Mouse (Mus musculus): ENCODE measurements around the gene Slc37a4.
A peak's percentile ranks its signal among the peaks of the same experiment; 100 is the strongest.
"Not testable (repeated sequence)": the region's sequence is repeated elsewhere in the genome, so short reads cannot be mapped to it uniquely, and the experiment has no call there.

The Slc37a4 gene

GRCm38 (mm10) chr9:44396684-44397411 lies at the start of gene Slc37a4:
Gene Slc37a4 (plus strand): TSS chr9:44396852.
- DNase-seq (ENCODE audit: low spot score in 2 of 2): peak; percentile 93 to 97

- no peak for DNase-seq (ENCODE audit: low spot score in 2 of 2)
Observed at GRCm38 (mm10) chr9:44347166-44347565, 49.5 kb upstream of the Slc37a4 start.

- no peak for DNase-seq (ENCODE audit: low spot score in 2 of 2)
Observed at GRCm38 (mm10) chr9:44347621-44348020, 49.0 kb upstream of the Slc37a4 start.

- no peak for DNase-seq (ENCODE audit: low spot score in 2 of 2)
Observed at GRCm38 (mm10) chr9:44348546-44348945, 48.1 kb upstream of the Slc37a4 start.

GRCm38 (mm10) chr9:44351396-44351795 lies 45.3 kb upstream of the Slc37a4 start:
- DNase-seq (ENCODE audit: low spot score in 2 of 2): no peak

GRCm38 (mm10) chr9:44352337-44352736 lies 44.3 kb upstream of the Slc37a4 start:
- no peak for DNase-seq (ENCODE audit: low spot score in 2 of 2)

- no peak for DNase-seq (ENCODE audit: low spot score in 2 of 2)
Observed at GRCm38 (mm10) chr9:44353142-44353541, 43.5 kb upstream of the Slc37a4 start.

GRCm38 (mm10) chr9:44357207-44357606 lies 39.4 kb upstream of the Slc37a4 start:
- DNase-seq (ENCODE audit: low spot score in 2 of 2): no peak

GRCm38 (mm10) chr9:44361190-44361917 lies 35.3 kb upstream of the Slc37a4 start, which contains the start of gene Vps11:
Gene Vps11 (minus strand): TSS chr9:44361670.
- peak; percentile 85 to 92 for DNase-seq (ENCODE audit: low spot score in 2 of 2)

GRCm38 (mm10) chr9:44361931-44362330 lies 34.7 kb upstream of the Slc37a4 start:
- DNase-seq (ENCODE audit: low spot score in 2 of 2): not testable (repeated sequence)

GRCm38 (mm10) chr9:44364480-44364879 lies 32.2 kb upstream of the Slc37a4 start:
- no peak for DNase-seq (ENCODE audit: low spot score in 2 of 2)

- DNase-seq (ENCODE audit: low spot score in 2 of 2): no peak
Observed at GRCm38 (mm10) chr9:44373386-44373785, 23.3 kb upstream of the Slc37a4 start.

- DNase-seq (ENCODE audit: low spot score in 2 of 2): no peak
Observed at GRCm38 (mm10) chr9:44376141-44376540, 20.5 kb upstream of the Slc37a4 start.

GRCm38 (mm10) chr9:44377335-44377734 lies 19.3 kb upstream of the Slc37a4 start:
- not testable (repeated sequence) for DNase-seq (ENCODE audit: low spot score in 2 of 2)

- no peak for DNase-seq (ENCODE audit: low spot score in 2 of 2)
Observed at GRCm38 (mm10) chr9:44378153-44378730, 18.4 kb upstream of the Slc37a4 start.

- peak; percentile 98 to 99 for DNase-seq (ENCODE audit: low spot score in 2 of 2)
Observed at GRCm38 (mm10) chr9:44379054-44379834, 17.4 kb upstream of the Slc37a4 start, which contains the start of gene Hyou1. Gene Hyou1 (plus strand): TSS chr9:44379490.

- no peak for DNase-seq (ENCODE audit: low spot score in 2 of 2)
Observed at GRCm38 (mm10) chr9:44379862-44380261, 16.8 kb upstream of the Slc37a4 start.

- DNase-seq (ENCODE audit: low spot score in 2 of 2): no peak
Observed at GRCm38 (mm10) chr9:44384596-44384995, 12.1 kb upstream of the Slc37a4 start.

GRCm38 (mm10) chr9:44387221-44387620 lies 9.4 kb upstream of the Slc37a4 start:
- no peak for DNase-seq (ENCODE audit: low spot score in 2 of 2)

- no peak for DNase-seq (ENCODE audit: low spot score in 2 of 2)
Observed at GRCm38 (mm10) chr9:44389273-44389672, 7.4 kb upstream of the Slc37a4 start.

- DNase-seq (ENCODE audit: low spot score in 2 of 2): peak; percentile 56 to 66
Observed at GRCm38 (mm10) chr9:44391466-44391865, 5.2 kb upstream of the Slc37a4 start.

GRCm38 (mm10) chr9:44398087-44398486 lies 1.4 kb downstream of the Slc37a4 start:
- DNase-seq (ENCODE audit: low spot score in 2 of 2): no peak
